Mouse (Mus musculus): ENCODE data around the gene Zp3. TPM values are rescaled to one million over a fixed set of nuclear protein-coding genes. Genes with fewer than 3 reads are reported as not detected.

The Zp3 gene
- total and polyA plus RNA-seq, 2 experiments from 2014 or later, result 0.27 to 0.99 TPM

GRCm38 (mm10) chr5:135946621-135947020 lies 33.3 kb upstream of the Zp3 start:
- Histone ChIP-seq H3K4me3 (ENCODE audit: low read depth, low read length) (no peak overlapping the region), H3K9me3 (ENCODE audit: low read length) (no peaks in the 10 kb centered on the region), H3K36me3 (ENCODE audit: insufficient read depth, low read length) (no peaks in the 10 kb centered on the region), H3K9ac (replicated peaks; ENCODE audit: low read length, poor library complexity, severe bottlenecking) (no peak overlapping the region), H3K27ac (ENCODE audit: low read depth, low read length) (no peak overlapping the region), H3K27me3 (ENCODE audit: insufficient read depth, low read length) (no peaks in the 10 kb centered on the region), H3K4me1 (ENCODE audit: insufficient read depth, low read length) (no peaks in the 10 kb centered on the region), H3K4me2 (ENCODE audit: low read depth, low read length, poor library complexity, severe bottlenecking) (no peak overlapping the region)
- no peak for DNase-seq (ENCODE audit: low spot score)
- no peak for TF ChIP-seq CTCF (IDR thresholded peaks at IDR 0.05)
- WGBS, result 74% methylated on average over 5 of the region's 5 CpGs
- ATAC-seq (ENCODE audit: low FRiP score), result no peak

- no peak overlapping the region for H3K9ac ChIP-seq (replicated peaks; ENCODE audit: low read length, poor library complexity, severe bottlenecking)
- H3K4me1 ChIP-seq (ENCODE audit: insufficient read depth, low read length), result no peaks in the 10 kb centered on the region
- H3K4me3 ChIP-seq (ENCODE audit: low read depth, low read length), result no peak overlapping the region
- ATAC-seq (ENCODE audit: low FRiP score) (no peak), DNase-seq (ENCODE audit: low spot score) (no peak)
- WGBS, result 84% methylated on average over 11 of the region's 11 CpGs
- no peaks in the 10 kb centered on the region for H3K36me3 ChIP-seq (ENCODE audit: insufficient read depth, low read length)
- TF ChIP-seq CTCF (IDR thresholded peaks at IDR 0.05), result no peak
- no peaks in the 10 kb centered on the region for H3K9me3 ChIP-seq (ENCODE audit: low read length)
- no peak overlapping the region for H3K27ac ChIP-seq (ENCODE audit: low read depth, low read length)
- no peak overlapping the region for H3K4me2 ChIP-seq (ENCODE audit: low read depth, low read length, poor library complexity, severe bottlenecking)
- no peaks in the 10 kb centered on the region for H3K27me3 ChIP-seq (ENCODE audit: insufficient read depth, low read length)
Observed at GRCm38 (mm10) chr5:135950710-135951412, 29.0 kb upstream of the Zp3 start.

- Histone ChIP-seq H3K4me1 (ENCODE audit: insufficient read depth, low read length) (peaks cover under 1% of the 10 kb centered on the region; the same call in 1 of the 2 replicates), H3K4me3 (ENCODE audit: low read depth, low read length) (no peak overlapping the region), H3K36me3 (ENCODE audit: insufficient read depth, low read length) (no peaks in the 10 kb centered on the region), H3K9ac (replicated peaks; ENCODE audit: low read length, poor library complexity, severe bottlenecking) (no peak overlapping the region), H3K4me2 (ENCODE audit: low read depth, low read length, poor library complexity, severe bottlenecking) (no peak overlapping the region), H3K27me3 (ENCODE audit: insufficient read depth, low read length) (no peaks in the 10 kb centered on the region), H3K9me3 (ENCODE audit: low read length) (no peaks in the 10 kb centered on the region), H3K27ac (ENCODE audit: low read depth, low read length) (no peak overlapping the region)
- DNase-seq (ENCODE audit: low spot score), result no peak
- WGBS, result 100% methylated on average over 2 of the region's 2 CpGs
- ATAC-seq (ENCODE audit: low FRiP score), result no peak
- TF ChIP-seq CTCF (IDR thresholded peaks at IDR 0.05), result no peak
Observed at GRCm38 (mm10) chr5:135951660-135952059, 28.2 kb upstream of the Zp3 start.

GRCm38 (mm10) chr5:135952830-135953229 lies 27.1 kb upstream of the Zp3 start:
- H3K36me3 ChIP-seq (ENCODE audit: insufficient read depth, low read length), result no peaks in the 10 kb centered on the region
- H3K27ac ChIP-seq (ENCODE audit: low read depth, low read length), result no peak overlapping the region
- DNase-seq (ENCODE audit: low spot score) (no peak), ATAC-seq (ENCODE audit: low FRiP score) (no peak)
- peaks cover 2% of the 10 kb centered on the region; the same call in 1 of the 2 replicates for H3K4me1 ChIP-seq (ENCODE audit: insufficient read depth, low read length)
- WGBS, result 90% methylated on average over 2 of the region's 2 CpGs
- no peak for TF ChIP-seq CTCF (IDR thresholded peaks at IDR 0.05)
- H3K9me3 ChIP-seq (ENCODE audit: low read length), result no peaks in the 10 kb centered on the region
- no peaks in the 10 kb centered on the region for H3K27me3 ChIP-seq (ENCODE audit: insufficient read depth, low read length)
- H3K9ac ChIP-seq (replicated peaks; ENCODE audit: low read length, poor library complexity, severe bottlenecking), result no peak overlapping the region
- H3K4me2 ChIP-seq (ENCODE audit: low read depth, low read length, poor library complexity, severe bottlenecking), result no peak overlapping the region
- H3K4me3 ChIP-seq (ENCODE audit: low read depth, low read length), result no peak overlapping the region

GRCm38 (mm10) chr5:135956300-135957206 lies 23.3 kb upstream of the Zp3 start:
- no peak for TF ChIP-seq CTCF (IDR thresholded peaks at IDR 0.05)
- 76% methylated on average over 9 of the region's 9 CpGs for WGBS
- Histone ChIP-seq H3K27me3 (ENCODE audit: insufficient read depth, low read length) (no peaks in the 10 kb centered on the region), H3K4me3 (ENCODE audit: low read depth, low read length) (peak overlapping the region; percentile 22; the same call in 1 of the 2 replicates), H3K9me3 (ENCODE audit: low read length) (no peaks in the 10 kb centered on the region), H3K4me2 (ENCODE audit: low read depth, low read length, poor library complexity, severe bottlenecking) (peak overlapping the region; percentile 49), H3K36me3 (ENCODE audit: insufficient read depth, low read length) (no peaks in the 10 kb centered on the region), H3K9ac (replicated peaks; ENCODE audit: low read length, poor library complexity, severe bottlenecking) (no peak overlapping the region; the same call in 1 of the 2 replicates), H3K27ac (ENCODE audit: low read depth, low read length) (peak overlapping the region; percentile 69), H3K4me1 (ENCODE audit: insufficient read depth, low read length) (peaks cover 2% of the 10 kb centered on the region; the same call in 1 of the 2 replicates)
- ATAC-seq (ENCODE audit: low FRiP score) (no peak), DNase-seq (ENCODE audit: low spot score) (no peak)

Data from midbrain, postnatal 0 days (tissue).